Mouse (Mus musculus): ENCODE results near the gene Ppm1k.
A peak's percentile ranks its signal among the peaks of the same experiment; 100 is the strongest.
"Not testable (repeated sequence)": the region's sequence is repeated elsewhere in the genome, so short reads cannot be mapped to it uniquely, and the experiment has no call there.

Gene Ppm1k

GRCm38 (mm10) chr6:57535386-57535936, at the start of gene Ppm1k:
Gene Ppm1k (minus strand): TSS chr6:57535468.
- DNase-seq (ENCODE audit: low read depth, low spot score), result peak; percentile 99

DNA sequence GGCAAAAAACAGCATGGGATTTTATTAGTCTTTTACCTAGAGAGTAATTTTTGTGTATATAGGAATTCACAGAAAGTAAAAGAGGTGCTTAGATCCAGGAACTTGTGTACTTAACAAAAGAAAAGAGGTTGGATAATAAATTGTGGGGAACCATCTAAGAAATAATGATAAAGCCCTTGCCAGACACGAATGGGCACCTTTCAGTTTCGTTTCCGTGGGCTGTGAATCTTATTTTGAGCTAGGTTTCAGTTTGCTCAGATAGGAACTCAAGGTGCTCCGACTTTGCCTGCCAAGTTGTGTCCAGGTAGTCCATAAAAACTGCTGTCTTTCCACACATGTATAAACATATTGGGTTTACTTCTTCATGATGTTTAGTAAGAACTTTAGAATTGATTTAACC, 47.1 kb upstream of the Ppm1k start:
- peak; percentile 82 for DNase-seq (ENCODE audit: low read depth, low spot score)

GRCm38 (mm10) chr6:57581595-57581994, 46.3 kb upstream of the Ppm1k start:
- DNase-seq (ENCODE audit: low read depth, low spot score), result peak; percentile 75

DNA sequence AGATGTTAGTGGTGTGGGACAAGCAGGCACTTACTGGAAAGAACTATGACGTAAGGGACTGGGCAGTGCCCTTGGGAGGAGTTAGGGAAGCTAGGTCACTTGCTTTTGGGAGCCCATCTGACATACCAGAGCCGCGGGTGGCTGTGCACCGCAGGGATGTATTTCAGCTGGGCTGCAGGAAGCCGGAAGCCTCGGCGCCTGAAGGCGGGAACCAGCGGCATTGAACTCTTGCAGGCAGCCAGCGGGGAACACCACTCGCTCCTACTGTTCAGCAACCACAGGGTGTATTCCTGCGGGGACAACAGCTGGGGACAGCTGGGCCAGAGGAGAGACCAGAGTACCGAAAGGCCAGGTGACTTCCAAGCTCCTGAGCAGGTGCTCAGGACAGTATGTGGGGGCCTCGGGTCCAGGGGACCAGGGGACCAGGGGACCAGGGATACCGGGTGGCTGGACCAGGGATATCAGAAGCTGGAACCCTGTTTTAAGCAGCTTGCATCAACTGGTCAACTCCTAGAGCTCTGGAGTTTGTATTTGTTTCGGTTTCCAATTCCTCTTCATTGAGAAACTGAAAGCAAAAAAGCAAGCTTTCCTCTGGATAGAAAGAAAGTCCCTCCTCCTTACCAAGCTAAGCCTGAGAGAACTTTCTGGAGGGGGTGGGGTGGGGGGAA, 45.7 kb upstream of the Ppm1k start, which contains the start of gene Herc6:
Herc6 (plus strand) TSS at position 120 of the 668 bp plus-strand sequence.
- DNase-seq (ENCODE audit: low read depth, low spot score), result peak; percentile 78

- DNase-seq (ENCODE audit: low read depth, low spot score), result no peak
These were observed 36.3 kb upstream of the Ppm1k start for GRCm38 (mm10) chr6:57571587-57571986.

DNA sequence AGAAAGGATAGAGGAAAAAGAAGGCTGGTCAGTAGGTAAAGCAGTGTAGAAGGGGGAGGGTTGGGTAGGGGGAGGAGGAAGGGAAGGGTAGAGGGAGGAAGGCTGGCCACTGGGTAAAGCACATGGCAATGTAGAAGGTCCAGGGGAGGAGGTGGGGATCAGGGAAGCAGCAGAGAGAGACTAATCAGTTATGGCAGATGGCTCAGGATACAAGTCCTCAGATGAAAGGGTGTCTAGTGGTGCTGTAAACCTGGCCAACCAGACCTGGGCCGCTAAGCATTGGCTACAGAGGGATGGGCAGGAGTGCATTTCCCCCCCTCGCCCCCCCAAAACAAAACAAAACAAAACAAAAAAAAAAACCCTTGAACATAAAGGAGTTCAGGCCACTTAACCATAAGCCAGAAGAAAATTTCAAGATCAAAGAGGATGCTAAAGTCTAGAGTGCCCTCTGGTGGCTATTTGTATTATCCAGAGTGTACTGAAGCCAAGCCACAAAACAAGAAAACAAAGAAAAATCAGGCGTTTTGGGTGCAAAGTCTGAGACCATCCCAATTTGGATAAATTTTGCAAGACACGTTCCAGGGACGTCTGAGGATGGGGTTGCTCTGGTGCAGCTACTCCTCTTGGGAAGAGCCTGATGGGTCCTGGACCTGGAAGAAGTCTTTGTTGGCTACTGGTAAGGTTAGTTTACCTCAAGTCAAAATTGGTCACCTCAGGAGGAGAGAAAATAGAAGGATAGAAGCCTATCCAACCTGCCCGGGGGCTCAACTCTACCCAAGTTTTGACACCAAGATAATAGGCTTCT, 35.1 kb upstream of the Ppm1k start:
- peak; percentile 72 for DNase-seq (ENCODE audit: low read depth, low spot score)

GRCm38 (mm10) chr6:57567630-57568029, 32.4 kb upstream of the Ppm1k start:
- no peak for DNase-seq (ENCODE audit: low read depth, low spot score)

- no peak for DNase-seq (ENCODE audit: low read depth, low spot score)
These were observed 30.2 kb upstream of the Ppm1k start for GRCm38 (mm10) chr6:57565452-57565851.

DNA sequence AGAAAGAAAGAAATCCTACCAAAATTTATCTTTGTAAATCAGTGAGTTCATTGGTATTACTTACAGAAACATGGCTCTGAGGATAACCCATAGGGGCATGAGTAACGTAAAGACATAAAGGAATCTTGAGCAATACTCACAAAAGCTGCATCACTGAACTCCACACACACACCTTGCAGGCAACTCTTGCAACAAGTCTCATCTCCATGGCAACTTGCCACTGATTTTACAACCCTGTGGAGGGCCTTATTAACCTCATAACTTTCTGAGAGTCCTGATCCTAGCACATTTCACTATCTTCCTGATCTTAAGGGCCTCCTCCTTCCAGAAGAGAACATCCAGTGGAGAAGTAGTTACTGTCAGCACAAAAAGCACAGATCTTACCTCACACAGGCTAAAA, 28.2 kb upstream of the Ppm1k start:
- no peak for DNase-seq (ENCODE audit: low read depth, low spot score)

DNA sequence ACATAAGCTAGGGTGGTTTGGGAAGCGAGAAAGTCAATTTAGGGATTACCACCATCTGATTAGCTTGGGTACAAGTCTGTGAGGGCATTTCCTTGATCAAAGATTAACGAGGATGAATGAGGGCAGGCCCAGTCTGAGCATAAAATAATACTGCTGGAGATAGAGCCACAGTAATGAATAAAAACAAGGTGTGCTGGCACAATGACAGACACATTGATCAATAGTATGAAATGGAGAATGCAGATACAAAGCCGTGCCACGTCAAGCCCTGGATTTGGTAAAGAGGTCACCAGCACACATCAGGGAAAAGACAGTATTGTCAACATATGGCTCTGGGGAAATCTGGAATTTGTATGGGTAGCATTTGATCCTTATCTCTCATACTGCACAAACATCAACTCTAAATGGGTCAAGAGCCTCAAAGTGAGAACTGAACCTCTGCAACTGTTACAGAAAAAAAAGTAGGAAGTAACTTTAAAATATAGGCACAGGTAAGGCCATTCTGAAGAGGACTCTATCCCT, 22.6 kb upstream of the Ppm1k start:
- DNase-seq (ENCODE audit: low read depth, low spot score), result no peak

DNA sequence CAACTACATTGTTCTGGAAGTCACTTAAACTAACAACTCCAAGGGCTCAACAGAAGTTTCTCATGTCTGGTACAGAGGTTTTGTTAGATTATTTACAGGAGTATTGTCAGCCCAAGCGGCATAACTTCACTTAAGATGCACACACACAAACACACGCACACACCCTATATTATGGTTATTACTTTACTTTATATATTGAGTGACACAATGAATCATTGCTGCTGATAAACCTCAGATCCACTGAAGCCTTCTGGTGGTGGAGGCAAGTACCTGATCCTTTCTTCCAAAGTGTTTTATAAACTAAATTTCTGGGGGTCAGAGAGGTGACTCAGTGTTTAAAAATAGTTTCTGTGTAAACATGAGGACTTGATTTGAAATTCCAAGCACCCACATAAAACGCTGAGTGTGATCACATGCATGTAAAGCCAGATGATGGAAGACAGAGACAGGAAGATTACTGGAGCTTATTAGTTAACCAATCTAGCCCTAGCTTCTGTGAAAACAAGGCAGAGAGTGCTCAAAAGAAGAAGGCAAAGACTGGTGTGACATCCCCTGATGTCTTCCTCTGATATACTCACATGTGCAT, 16.0 kb upstream of the Ppm1k start:
- no peak for DNase-seq (ENCODE audit: low read depth, low spot score)

DNA sequence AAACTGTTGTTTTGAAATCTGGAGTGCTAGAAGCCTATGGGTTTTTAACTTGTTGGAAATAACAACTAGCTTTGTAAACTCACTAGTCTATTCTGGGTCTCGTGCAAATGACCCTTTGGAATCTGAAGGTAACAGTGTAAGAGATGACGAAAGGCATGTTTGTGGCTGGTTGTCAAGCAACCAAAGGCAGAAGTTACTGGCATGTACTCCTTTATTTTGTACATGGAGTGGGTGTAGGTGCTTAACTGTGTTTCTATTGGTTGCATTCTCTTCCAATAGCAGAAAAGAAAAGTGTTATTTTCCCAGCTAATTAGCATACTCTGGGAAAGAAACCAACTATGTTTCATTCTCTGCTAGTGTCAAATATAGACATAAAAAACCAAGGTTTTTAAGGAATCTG, 9.6 kb upstream of the Ppm1k start:
- no peak for DNase-seq (ENCODE audit: low read depth, low spot score)

DNA sequence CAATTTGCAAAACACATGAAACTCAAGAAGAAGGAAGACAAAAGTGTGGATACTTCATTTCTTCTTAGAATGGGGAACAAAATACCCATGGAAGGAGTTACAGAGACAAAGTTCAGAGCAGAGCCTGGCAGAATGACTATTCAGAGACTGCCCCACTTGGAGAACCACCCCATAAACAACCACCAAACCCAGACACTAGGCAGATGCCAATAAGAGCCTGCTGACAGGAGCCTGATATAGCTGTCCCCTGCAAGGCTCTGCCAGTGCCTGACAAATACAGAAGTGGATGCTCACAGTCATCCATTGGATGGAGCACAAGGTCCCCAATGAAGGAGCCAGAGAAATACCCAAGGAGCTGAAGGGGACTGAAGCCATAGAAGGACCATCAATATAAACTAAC, 8.3 kb upstream of the Ppm1k start:
- DNase-seq (ENCODE audit: low read depth, low spot score), result not testable (repeated sequence)

- peak; percentile 46 for DNase-seq (ENCODE audit: low read depth, low spot score)
These were observed 6.6 kb upstream of the Ppm1k start for GRCm38 (mm10) chr6:57541737-57542335.

DNA sequence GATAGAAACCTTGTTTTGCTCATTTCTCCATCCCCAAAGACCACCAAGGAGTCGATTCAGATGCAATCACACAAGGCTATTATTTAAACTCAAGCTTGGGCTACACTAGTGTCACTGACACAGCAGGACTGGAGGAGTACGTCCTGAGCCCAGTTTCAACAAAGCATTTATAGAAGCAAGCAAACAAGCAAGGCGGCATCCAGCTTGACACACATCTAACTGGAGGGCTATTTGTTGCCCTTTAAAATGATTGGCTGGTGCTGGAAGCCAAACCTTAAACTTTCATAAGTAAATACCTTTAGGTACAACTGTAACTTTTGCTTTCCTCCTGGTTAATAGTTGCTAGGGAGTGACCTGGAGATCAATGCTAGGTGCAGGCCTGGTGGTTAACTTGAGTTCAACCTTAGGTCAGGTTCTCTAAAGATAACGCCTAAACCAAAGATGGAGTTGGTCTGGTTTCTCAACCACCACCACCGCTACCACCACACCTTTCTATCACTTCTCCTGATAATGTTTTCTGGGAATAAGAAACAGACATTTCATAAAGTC, 5.8 kb upstream of the Ppm1k start:
- no peak for DNase-seq (ENCODE audit: low read depth, low spot score)

DNA sequence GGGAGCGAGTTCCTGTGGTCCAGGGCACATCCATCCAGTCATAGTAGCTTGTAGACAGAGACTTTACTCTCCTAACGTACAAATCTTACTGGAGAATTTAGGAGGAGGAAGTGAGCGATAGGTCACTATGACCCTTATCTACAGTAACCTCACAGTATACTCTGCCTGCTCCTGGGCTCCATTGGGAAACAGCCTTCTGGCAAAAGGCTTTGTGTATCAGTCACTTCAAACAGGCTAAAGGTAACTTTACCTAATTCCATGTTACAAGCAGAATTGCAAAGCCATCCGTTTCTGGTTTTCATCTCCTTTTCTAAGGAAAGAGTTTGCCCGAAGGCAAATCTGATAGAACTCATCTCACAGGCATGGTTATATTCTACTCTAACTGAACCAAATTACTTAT, 2.6 kb upstream of the Ppm1k start:
- DNase-seq (ENCODE audit: low read depth, low spot score), result no peak

DNA sequence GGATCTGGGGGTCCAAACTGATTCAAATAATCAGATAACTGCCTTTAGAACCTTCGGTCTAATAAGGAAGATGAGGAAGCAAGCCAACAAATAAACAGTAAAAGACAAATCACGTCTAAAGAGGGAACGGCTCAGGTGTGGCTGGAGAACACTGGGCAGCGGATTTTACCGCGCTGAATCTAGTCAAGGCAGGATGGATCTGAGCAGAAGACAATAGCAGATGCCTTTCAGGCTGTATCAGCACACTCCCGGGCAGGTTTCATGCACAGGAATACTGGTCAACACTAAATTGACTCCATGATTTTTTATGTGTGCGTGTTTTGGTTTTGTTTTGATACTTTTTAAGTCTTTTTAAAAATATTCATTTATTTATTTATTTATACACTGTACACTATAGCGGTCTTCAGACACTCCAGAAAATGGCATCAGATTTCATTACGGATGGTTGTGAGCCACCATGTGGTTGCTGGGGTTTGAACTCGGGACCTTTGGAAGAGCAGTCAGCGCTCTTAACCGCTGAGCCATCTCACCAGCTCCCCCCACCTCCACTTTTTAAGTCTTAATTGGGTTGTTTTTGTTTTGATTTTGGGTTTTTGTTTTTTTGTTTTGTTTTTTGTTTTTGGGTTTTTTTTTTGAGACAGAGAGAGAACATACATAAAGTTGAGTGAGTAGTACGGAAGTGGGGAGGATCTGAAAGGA, 852 bp upstream of the Ppm1k start:
- DNase-seq (ENCODE audit: low read depth, low spot score), result no peak

- peak; percentile 76 for DNase-seq (ENCODE audit: low read depth, low spot score)
These were observed 519 bp downstream of the Ppm1k start for GRCm38 (mm10) chr6:57534611-57535286.

- peak; percentile 72 for DNase-seq (ENCODE audit: low read depth, low spot score)
These were observed 1.0 kb downstream of the Ppm1k start for GRCm38 (mm10) chr6:57534231-57534610.

DNA sequence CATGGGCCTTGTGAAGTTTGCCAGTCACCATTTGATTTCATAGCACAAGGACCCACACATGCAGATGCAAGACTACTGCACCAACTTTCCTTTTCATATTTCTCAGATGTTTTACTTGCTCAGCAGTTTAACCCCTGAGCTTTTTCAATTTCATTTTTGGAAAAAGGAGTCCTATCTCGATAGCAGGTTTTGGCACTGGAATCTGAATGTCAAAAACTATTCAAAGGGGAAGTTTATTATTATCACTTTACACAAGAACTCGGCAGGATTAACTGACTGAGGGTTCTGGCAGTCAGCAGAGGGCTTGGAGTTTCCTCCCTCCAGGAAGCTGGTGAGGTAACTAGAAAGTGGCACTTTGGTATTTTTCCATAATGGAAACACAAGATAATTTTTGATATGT, 1.9 kb downstream of the Ppm1k start:
- DNase-seq (ENCODE audit: low read depth, low spot score), result peak; percentile 47
